Mouse (Mus musculus): ENCODE results near the gene Znhit1. TPM values are rescaled to one million over a fixed set of nuclear protein-coding genes. Genes with fewer than 3 reads are reported as not detected.
"Not testable (repeated sequence)": the region's sequence is repeated elsewhere in the genome, so short reads cannot be mapped to it uniquely, and the experiment has no call there.

Gene Znhit1
- total and polyA plus RNA-seq, 2 experiments from 2014 or later: 85.4 to 153 TPM

- Histone ChIP-seq H3K27ac (ENCODE audit: low read depth, low read length) (no peak overlapping the region), H3K27me3 (ENCODE audit: insufficient read depth, low read length) (no peaks in the 10 kb centered on the region), H3K4me2 (ENCODE audit: low read depth, low read length, poor library complexity, severe bottlenecking) (no peak overlapping the region), H3K9me3 (ENCODE audit: low read length) (no peaks in the 10 kb centered on the region), H3K4me3 (ENCODE audit: low read depth, low read length) (no peak overlapping the region), H3K36me3 (ENCODE audit: insufficient read depth, low read length) (no peaks in the 10 kb centered on the region), H3K9ac (replicated peaks; ENCODE audit: low read length, poor library complexity, severe bottlenecking) (no peak overlapping the region), H3K4me1 (ENCODE audit: insufficient read depth, low read length) (peaks cover 12% of the 10 kb centered on the region)
- ATAC-seq (ENCODE audit: low FRiP score) (no peak), DNase-seq (ENCODE audit: low spot score) (no peak)
- TF ChIP-seq CTCF (IDR thresholded peaks at IDR 0.05): no peak
- 92% methylated on average over 6 of the region's 6 CpGs for WGBS
Observed at GRCm38 (mm10) chr5:136950521-136950920, 37.3 kb downstream of the Znhit1 start.

- H3K9ac ChIP-seq (replicated peaks; ENCODE audit: low read length, poor library complexity, severe bottlenecking): not testable (repeated sequence)
Observed at GRCm38 (mm10) chr5:136949551-136950336, 38.1 kb downstream of the Znhit1 start.

GRCm38 (mm10) chr5:136947874-136948273 is 39.9 kb downstream of the Znhit1 start:
- Histone ChIP-seq H3K9ac (replicated peaks; ENCODE audit: low read length, poor library complexity, severe bottlenecking) (no peak overlapping the region), H3K4me2 (ENCODE audit: low read depth, low read length, poor library complexity, severe bottlenecking) (no peak overlapping the region), H3K9me3 (ENCODE audit: low read length) (no peaks in the 10 kb centered on the region), H3K36me3 (ENCODE audit: insufficient read depth, low read length) (no peaks in the 10 kb centered on the region), H3K4me3 (ENCODE audit: low read depth, low read length) (no peak overlapping the region), H3K27ac (ENCODE audit: low read depth, low read length) (no peak overlapping the region), H3K27me3 (ENCODE audit: insufficient read depth, low read length) (no peaks in the 10 kb centered on the region), H3K4me1 (ENCODE audit: insufficient read depth, low read length) (no peaks in the 10 kb centered on the region)
- DNase-seq (ENCODE audit: low spot score) (no peak), ATAC-seq (ENCODE audit: low FRiP score) (no peak)
- no peak for TF ChIP-seq CTCF (IDR thresholded peaks at IDR 0.05)

More at GRCm38 (mm10) chr5:136949551-136950336, 38.1 kb downstream of the Znhit1 start:
- not testable (repeated sequence) for H3K4me2 ChIP-seq (ENCODE audit: low read depth, low read length, poor library complexity, severe bottlenecking); H3K4me1 ChIP-seq (ENCODE audit: insufficient read depth, low read length); H3K4me3 ChIP-seq (ENCODE audit: low read depth, low read length); H3K36me3 ChIP-seq (ENCODE audit: insufficient read depth, low read length); H3K27ac ChIP-seq (ENCODE audit: low read depth, low read length); H3K27me3 ChIP-seq (ENCODE audit: insufficient read depth, low read length); H3K9me3 ChIP-seq (ENCODE audit: low read length); ATAC-seq (ENCODE audit: low FRiP score); DNase-seq (ENCODE audit: low spot score)
- 82% methylated on average over 13 of the region's 14 CpGs for WGBS

GRCm38 (mm10) chr5:136945084-136945483 is 42.7 kb downstream of the Znhit1 start:
- no peaks in the 10 kb centered on the region for H3K4me1 ChIP-seq (ENCODE audit: insufficient read depth, low read length)
- no peak overlapping the region for H3K9ac ChIP-seq (replicated peaks; ENCODE audit: low read length, poor library complexity, severe bottlenecking)
- H3K9me3 ChIP-seq (ENCODE audit: low read length): no peaks in the 10 kb centered on the region
- ATAC-seq (ENCODE audit: low FRiP score) (no peak), DNase-seq (ENCODE audit: low spot score) (no peak)
- H3K27me3 ChIP-seq (ENCODE audit: insufficient read depth, low read length): no peaks in the 10 kb centered on the region
- WGBS: 82% methylated on average over 12 of the region's 12 CpGs
- H3K4me3 ChIP-seq (ENCODE audit: low read depth, low read length): no peak overlapping the region
- TF ChIP-seq CTCF (IDR thresholded peaks at IDR 0.05): no peak
- no peak overlapping the region for H3K4me2 ChIP-seq (ENCODE audit: low read depth, low read length, poor library complexity, severe bottlenecking)
- no peaks in the 10 kb centered on the region for H3K36me3 ChIP-seq (ENCODE audit: insufficient read depth, low read length)
- H3K27ac ChIP-seq (ENCODE audit: low read depth, low read length): no peak overlapping the region

- ATAC-seq (ENCODE audit: low FRiP score): no peak
- TF ChIP-seq CTCF (IDR thresholded peaks at IDR 0.05): no peak
- 81% methylated on average over 2 of the region's 2 CpGs for WGBS
Observed at GRCm38 (mm10) chr5:136943382-136943781, 44.4 kb downstream of the Znhit1 start.

GRCm38 (mm10) chr5:136942781-136943180 is 45.0 kb downstream of the Znhit1 start:
- Histone ChIP-seq H3K4me3 (ENCODE audit: low read depth, low read length) (no peak overlapping the region), H3K9ac (replicated peaks; ENCODE audit: low read length, poor library complexity, severe bottlenecking) (no peak overlapping the region), H3K27ac (ENCODE audit: low read depth, low read length) (0 out of 2 replicates have a peak overlapping the region, but pooled peaks have one; percentile 1), H3K36me3 (ENCODE audit: insufficient read depth, low read length) (no peaks in the 10 kb centered on the region), H3K27me3 (ENCODE audit: insufficient read depth, low read length) (no peaks in the 10 kb centered on the region), H3K4me2 (ENCODE audit: low read depth, low read length, poor library complexity, severe bottlenecking) (no peak overlapping the region), H3K4me1 (ENCODE audit: insufficient read depth, low read length) (no peaks in the 10 kb centered on the region), H3K9me3 (ENCODE audit: low read length) (no peaks in the 10 kb centered on the region)
- DNase-seq (ENCODE audit: low spot score) (peak; percentile 30), ATAC-seq (ENCODE audit: low FRiP score) (no peak)
- no peak for TF ChIP-seq CTCF (IDR thresholded peaks at IDR 0.05)
- WGBS: 76% methylated on average over 3 of the region's 3 CpGs

More at GRCm38 (mm10) chr5:136943382-136943781, 44.4 kb downstream of the Znhit1 start:
- Histone ChIP-seq H3K27me3 (ENCODE audit: insufficient read depth, low read length) (no peaks in the 10 kb centered on the region), H3K4me2 (ENCODE audit: low read depth, low read length, poor library complexity, severe bottlenecking) (no peak overlapping the region), H3K9ac (replicated peaks; ENCODE audit: low read length, poor library complexity, severe bottlenecking) (no peak overlapping the region), H3K4me3 (ENCODE audit: low read depth, low read length) (no peak overlapping the region), H3K9me3 (ENCODE audit: low read length) (no peaks in the 10 kb centered on the region), H3K4me1 (ENCODE audit: insufficient read depth, low read length) (no peaks in the 10 kb centered on the region), H3K27ac (ENCODE audit: low read depth, low read length) (no peak overlapping the region), H3K36me3 (ENCODE audit: insufficient read depth, low read length) (no peaks in the 10 kb centered on the region)
- no peak for DNase-seq (ENCODE audit: low spot score)

All from midbrain, postnatal 0 days (tissue).